Mouse (Mus musculus): ENCODE measurements around the gene Atxn1.

Atxn1 gene

GRCm38 (mm10) chr13:45904456-45904855, 60.4 kb downstream of the Atxn1 start:
- Histone ChIP-seq H3K27me3 (ENCODE audit: control insufficient read depth, insufficient read depth, low read length, poor library complexity, severe bottlenecking) (no peaks in the 10 kb centered on the region), H3K36me3 (ENCODE audit: control insufficient read depth, insufficient read depth, low read length, poor library complexity, severe bottlenecking) (no peaks in the 10 kb centered on the region)
- no peak for DNase-seq (ENCODE audit: low read depth, low spot score)

GRCm38 (mm10) chr13:45903519-45904274, 61.1 kb downstream of the Atxn1 start:
- no peaks in the 10 kb centered on the region for H3K36me3 ChIP-seq (ENCODE audit: control insufficient read depth, insufficient read depth, low read length, poor library complexity, severe bottlenecking)
- no peaks in the 10 kb centered on the region for H3K27me3 ChIP-seq (ENCODE audit: control insufficient read depth, insufficient read depth, low read length, poor library complexity, severe bottlenecking)
- peak; percentile 42 for DNase-seq (ENCODE audit: low read depth, low spot score)

- Histone ChIP-seq H3K27me3 (ENCODE audit: control insufficient read depth, insufficient read depth, low read length, poor library complexity, severe bottlenecking) (no peaks in the 10 kb centered on the region), H3K36me3 (ENCODE audit: control insufficient read depth, insufficient read depth, low read length, poor library complexity, severe bottlenecking) (no peaks in the 10 kb centered on the region)
- DNase-seq (ENCODE audit: low read depth, low spot score), result no peak
Observed at GRCm38 (mm10) chr13:45902457-45902856, 62.4 kb downstream of the Atxn1 start.

GRCm38 (mm10) chr13:45900776-45901175, 64.0 kb downstream of the Atxn1 start:
- DNase-seq (ENCODE audit: low read depth, low spot score), result no peak
- H3K36me3 ChIP-seq (ENCODE audit: control insufficient read depth, insufficient read depth, low read length, poor library complexity, severe bottlenecking), result no peaks in the 10 kb centered on the region

GRCm38 (mm10) chr13:45897571-45897970, 67.2 kb downstream of the Atxn1 start:
- DNase-seq (ENCODE audit: low read depth, low spot score), result no peak
- Histone ChIP-seq H3K27me3 (ENCODE audit: control insufficient read depth, insufficient read depth, low read length, poor library complexity, severe bottlenecking) (no peaks in the 10 kb centered on the region), H3K36me3 (ENCODE audit: control insufficient read depth, insufficient read depth, low read length, poor library complexity, severe bottlenecking) (no peaks in the 10 kb centered on the region)

More at GRCm38 (mm10) chr13:45900776-45901175, 64.0 kb downstream of the Atxn1 start:
- H3K27me3 ChIP-seq (ENCODE audit: control insufficient read depth, insufficient read depth, low read length, poor library complexity, severe bottlenecking), result no peaks in the 10 kb centered on the region

- no peak for DNase-seq (ENCODE audit: low read depth, low spot score)
- no peaks in the 10 kb centered on the region for H3K27me3 ChIP-seq (ENCODE audit: control insufficient read depth, insufficient read depth, low read length, poor library complexity, severe bottlenecking)
- no peaks in the 10 kb centered on the region for H3K36me3 ChIP-seq (ENCODE audit: control insufficient read depth, insufficient read depth, low read length, poor library complexity, severe bottlenecking)
Observed at GRCm38 (mm10) chr13:45894760-45895159, 70.0 kb downstream of the Atxn1 start.

- Histone ChIP-seq H3K36me3 (ENCODE audit: control insufficient read depth, insufficient read depth, low read length, poor library complexity, severe bottlenecking) (no peaks in the 10 kb centered on the region), H3K27me3 (ENCODE audit: control insufficient read depth, insufficient read depth, low read length, poor library complexity, severe bottlenecking) (no peaks in the 10 kb centered on the region)
- DNase-seq (ENCODE audit: low read depth, low spot score), result no peak
Observed at GRCm38 (mm10) chr13:45894234-45894633, 70.6 kb downstream of the Atxn1 start.

- DNase-seq (ENCODE audit: low read depth, low spot score), result no peak
- Histone ChIP-seq H3K27me3 (ENCODE audit: control insufficient read depth, insufficient read depth, low read length, poor library complexity, severe bottlenecking) (no peaks in the 10 kb centered on the region), H3K36me3 (ENCODE audit: control insufficient read depth, insufficient read depth, low read length, poor library complexity, severe bottlenecking) (no peaks in the 10 kb centered on the region)
Observed at GRCm38 (mm10) chr13:45891073-45891472, 73.7 kb downstream of the Atxn1 start.

- Histone ChIP-seq H3K36me3 (ENCODE audit: control insufficient read depth, insufficient read depth, low read length, poor library complexity, severe bottlenecking) (no peaks in the 10 kb centered on the region), H3K27me3 (ENCODE audit: control insufficient read depth, insufficient read depth, low read length, poor library complexity, severe bottlenecking) (no peaks in the 10 kb centered on the region)
- DNase-seq (ENCODE audit: low read depth, low spot score), result no peak
Observed at GRCm38 (mm10) chr13:45888953-45889749, 75.7 kb downstream of the Atxn1 start.

GRCm38 (mm10) chr13:45884878-45885277, 79.9 kb downstream of the Atxn1 start:
- no peaks in the 10 kb centered on the region for H3K36me3 ChIP-seq (ENCODE audit: control insufficient read depth, insufficient read depth, low read length, poor library complexity, severe bottlenecking)
- no peaks in the 10 kb centered on the region for H3K27me3 ChIP-seq (ENCODE audit: control insufficient read depth, insufficient read depth, low read length, poor library complexity, severe bottlenecking)
- DNase-seq (ENCODE audit: low read depth, low spot score), result peak; percentile 84

GRCm38 (mm10) chr13:45883791-45884238, 81.0 kb downstream of the Atxn1 start:
- Histone ChIP-seq H3K27me3 (ENCODE audit: control insufficient read depth, insufficient read depth, low read length, poor library complexity, severe bottlenecking) (no peaks in the 10 kb centered on the region), H3K36me3 (ENCODE audit: control insufficient read depth, insufficient read depth, low read length, poor library complexity, severe bottlenecking) (no peaks in the 10 kb centered on the region)
- DNase-seq (ENCODE audit: low read depth, low spot score), result peak; percentile 57

- H3K27me3 ChIP-seq (ENCODE audit: control insufficient read depth, insufficient read depth, low read length, poor library complexity, severe bottlenecking), result no peaks in the 10 kb centered on the region
- no peaks in the 10 kb centered on the region for H3K36me3 ChIP-seq (ENCODE audit: control insufficient read depth, insufficient read depth, low read length, poor library complexity, severe bottlenecking)
- no peak for DNase-seq (ENCODE audit: low read depth, low spot score)
Observed at GRCm38 (mm10) chr13:45882976-45883440, 81.8 kb downstream of the Atxn1 start.

GRCm38 (mm10) chr13:45880543-45880845, 84.3 kb downstream of the Atxn1 start:
- no peaks in the 10 kb centered on the region for H3K36me3 ChIP-seq (ENCODE audit: control insufficient read depth, insufficient read depth, low read length, poor library complexity, severe bottlenecking)
- no peaks in the 10 kb centered on the region for H3K27me3 ChIP-seq (ENCODE audit: control insufficient read depth, insufficient read depth, low read length, poor library complexity, severe bottlenecking)
- no peak for DNase-seq (ENCODE audit: low read depth, low spot score)

GRCm38 (mm10) chr13:45879746-45880542, 84.9 kb downstream of the Atxn1 start:
- no peaks in the 10 kb centered on the region for H3K27me3 ChIP-seq (ENCODE audit: control insufficient read depth, insufficient read depth, low read length, poor library complexity, severe bottlenecking)
- no peaks in the 10 kb centered on the region for H3K36me3 ChIP-seq (ENCODE audit: control insufficient read depth, insufficient read depth, low read length, poor library complexity, severe bottlenecking)
- no peak for DNase-seq (ENCODE audit: low read depth, low spot score)

- DNase-seq (ENCODE audit: low read depth, low spot score), result no peak
- H3K36me3 ChIP-seq (ENCODE audit: control insufficient read depth, insufficient read depth, low read length, poor library complexity, severe bottlenecking), result no peaks in the 10 kb centered on the region
Observed at GRCm38 (mm10) chr13:45876939-45877338, 87.9 kb downstream of the Atxn1 start.

More at GRCm38 (mm10) chr13:45876939-45877338, 87.9 kb downstream of the Atxn1 start:
- H3K27me3 ChIP-seq (ENCODE audit: control insufficient read depth, insufficient read depth, low read length, poor library complexity, severe bottlenecking), result no peaks in the 10 kb centered on the region

Data from splenic B cell, adult 2 months (primary cell).